Mouse (Mus musculus): ENCODE results near the gene Tmem198. TPM values are rescaled to one million over a fixed set of nuclear protein-coding genes. Genes with fewer than 3 reads are reported as not detected.

The Tmem198 gene
- polyA plus RNA-seq, 1 experiment: not detected

- no peaks in the 10 kb centered on the region for H3K4me1 ChIP-seq (ENCODE audit: control insufficient read depth, insufficient read depth, insufficient read length, low read length)
- no peak overlapping the region for H3K27ac ChIP-seq (replicated peaks; ENCODE audit: low read depth, low read length)
- H3K4me3 ChIP-seq (ENCODE audit: insufficient read depth, low read depth, low read length): no peak overlapping the region
Observed at GRCm38 (mm10) chr1:75467215-75467927, 12.0 kb upstream of the Tmem198 start.

- Histone ChIP-seq H3K27ac (replicated peaks; ENCODE audit: low read depth, low read length) (no peak overlapping the region), H3K4me3 (ENCODE audit: insufficient read depth, low read depth, low read length) (no peak overlapping the region), H3K4me1 (ENCODE audit: control insufficient read depth, insufficient read depth, insufficient read length, low read length) (no peaks in the 10 kb centered on the region)
Observed at GRCm38 (mm10) chr1:75469287-75469825, 10.0 kb upstream of the Tmem198 start.

DNA sequence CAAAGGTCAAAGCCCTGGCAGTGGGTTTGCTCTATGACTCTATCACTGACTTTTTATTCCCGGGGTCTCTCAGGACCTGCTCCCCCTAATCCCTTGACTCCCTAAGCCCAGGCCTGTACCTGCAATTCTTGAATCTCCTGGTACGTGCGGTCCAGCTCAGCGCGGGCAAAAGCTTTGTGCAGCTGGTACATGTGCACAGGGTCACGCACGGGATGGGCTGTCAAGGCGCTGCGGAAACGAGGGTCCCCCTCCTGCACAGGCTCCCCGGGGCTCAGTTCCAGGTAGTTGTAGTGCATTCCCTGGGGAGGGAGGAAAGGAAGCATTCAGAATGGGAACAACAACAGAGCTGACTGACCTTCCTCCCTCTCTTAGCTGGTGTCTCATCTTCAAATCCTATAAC lies 2.9 kb upstream of the Tmem198 start:
- no peaks in the 10 kb centered on the region; the same call in 1 of the 2 replicates for H3K4me1 ChIP-seq (ENCODE audit: control insufficient read depth, insufficient read depth, insufficient read length, low read length)
- H3K27ac ChIP-seq (replicated peaks; ENCODE audit: low read depth, low read length): no peak overlapping the region
- H3K4me3 ChIP-seq (ENCODE audit: insufficient read depth, low read depth, low read length): no peak overlapping the region

- no peaks in the 10 kb centered on the region; the same call in 1 of the 2 replicates for H3K4me1 ChIP-seq (ENCODE audit: control insufficient read depth, insufficient read depth, insufficient read length, low read length)
- no peak overlapping the region for H3K4me3 ChIP-seq (ENCODE audit: insufficient read depth, low read depth, low read length)
- H3K27ac ChIP-seq (replicated peaks; ENCODE audit: low read depth, low read length): no peak overlapping the region
Observed at GRCm38 (mm10) chr1:75477264-75477965, 1.9 kb upstream of the Tmem198 start.

GRCm38 (mm10) chr1:75477966-75478290 lies 1.4 kb upstream of the Tmem198 start:
- Histone ChIP-seq H3K4me1 (ENCODE audit: control insufficient read depth, insufficient read depth, insufficient read length, low read length) (no peaks in the 10 kb centered on the region; the same call in 1 of the 2 replicates), H3K27ac (replicated peaks; ENCODE audit: low read depth, low read length) (no peak overlapping the region), H3K4me3 (ENCODE audit: insufficient read depth, low read depth, low read length) (no peak overlapping the region)

GRCm38 (mm10) chr1:75478497-75478896 lies 835 bp upstream of the Tmem198 start:
- H3K4me3 ChIP-seq (ENCODE audit: insufficient read depth, low read depth, low read length): peak overlapping the region; percentile 67
- no peaks in the 10 kb centered on the region; the same call in 1 of the 2 replicates for H3K4me1 ChIP-seq (ENCODE audit: control insufficient read depth, insufficient read depth, insufficient read length, low read length)
- H3K27ac ChIP-seq (replicated peaks; ENCODE audit: low read depth, low read length): no peak overlapping the region

GRCm38 (mm10) chr1:75479635-75479989 lies 280 bp downstream of the Tmem198 start:
- Histone ChIP-seq H3K27ac (replicated peaks; ENCODE audit: low read depth, low read length) (no peak overlapping the region), H3K4me3 (ENCODE audit: insufficient read depth, low read depth, low read length) (peak overlapping the region; percentile 67), H3K4me1 (ENCODE audit: control insufficient read depth, insufficient read depth, insufficient read length, low read length) (no peaks in the 10 kb centered on the region; the same call in 1 of the 2 replicates)

DNA sequence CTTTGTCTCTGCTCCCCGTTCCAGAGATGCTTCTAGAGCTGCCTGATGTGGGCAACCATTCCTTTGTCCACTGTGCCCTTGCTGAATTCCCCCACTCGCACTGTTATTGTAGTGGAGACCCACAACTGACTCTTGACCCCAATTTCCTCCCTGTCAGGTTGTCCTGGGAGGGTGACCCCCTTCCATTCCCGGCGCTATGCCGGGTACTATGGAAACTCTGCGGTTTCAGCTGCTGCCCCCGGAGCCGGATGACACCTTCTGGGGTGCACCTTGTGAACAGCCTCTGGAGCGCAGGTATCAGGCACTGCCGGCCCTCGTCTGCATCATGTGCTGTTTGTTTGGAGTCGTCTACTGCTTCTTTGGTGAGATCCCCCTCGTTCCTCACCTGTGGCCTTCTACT lies 704 bp downstream of the Tmem198 start:
- Histone ChIP-seq H3K4me1 (ENCODE audit: control insufficient read depth, insufficient read depth, insufficient read length, low read length) (no peaks in the 10 kb centered on the region; the same call in 1 of the 2 replicates), H3K4me3 (ENCODE audit: insufficient read depth, low read depth, low read length) (no peak overlapping the region), H3K27ac (replicated peaks; ENCODE audit: low read depth, low read length) (no peak overlapping the region)

GRCm38 (mm10) chr1:75480735-75481134 lies 1.4 kb downstream of the Tmem198 start:
- H3K4me3 ChIP-seq (ENCODE audit: insufficient read depth, low read depth, low read length): no peak overlapping the region
- no peak overlapping the region for H3K27ac ChIP-seq (replicated peaks; ENCODE audit: low read depth, low read length)
- H3K4me1 ChIP-seq (ENCODE audit: control insufficient read depth, insufficient read depth, insufficient read length, low read length): no peaks in the 10 kb centered on the region; the same call in 1 of the 2 replicates

- no peak overlapping the region for H3K27ac ChIP-seq (replicated peaks; ENCODE audit: low read depth, low read length)
- no peak overlapping the region for H3K4me3 ChIP-seq (ENCODE audit: insufficient read depth, low read depth, low read length)
- H3K4me1 ChIP-seq (ENCODE audit: control insufficient read depth, insufficient read depth, insufficient read length, low read length): no peaks in the 10 kb centered on the region
Observed at GRCm38 (mm10) chr1:75486561-75486960, 7.2 kb downstream of the Tmem198 start.

DNA sequence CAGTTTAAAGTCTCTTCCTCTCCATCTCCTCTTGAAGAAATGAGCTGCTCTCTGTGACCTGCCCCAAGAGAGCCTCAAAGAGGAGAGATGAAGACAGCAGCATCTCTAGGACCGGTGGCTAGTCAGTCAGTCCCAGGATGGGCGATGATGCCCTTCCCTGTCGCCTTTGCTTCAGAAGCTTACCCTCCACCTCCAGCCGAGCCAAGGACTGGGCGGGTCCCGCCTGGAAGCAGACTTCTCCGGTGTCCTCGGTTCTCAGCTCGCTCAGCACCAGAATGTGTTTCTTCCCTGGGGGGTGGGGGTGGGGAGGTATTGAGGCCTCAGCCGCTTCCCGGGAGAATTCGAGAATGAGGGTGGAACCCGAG lies 7.7 kb downstream of the Tmem198 start:
- Histone ChIP-seq H3K4me1 (ENCODE audit: control insufficient read depth, insufficient read depth, insufficient read length, low read length) (no peaks in the 10 kb centered on the region), H3K27ac (replicated peaks; ENCODE audit: low read depth, low read length) (no peak overlapping the region), H3K4me3 (ENCODE audit: insufficient read depth, low read depth, low read length) (peak overlapping the region; percentile 60)

GRCm38 (mm10) chr1:75487405-75488161 lies 8.3 kb downstream of the Tmem198 start:
- Histone ChIP-seq H3K4me1 (ENCODE audit: control insufficient read depth, insufficient read depth, insufficient read length, low read length) (no peaks in the 10 kb centered on the region), H3K27ac (replicated peaks; ENCODE audit: low read depth, low read length) (no peak overlapping the region), H3K4me3 (ENCODE audit: insufficient read depth, low read depth, low read length) (peak overlapping the region; percentile 60)

GRCm38 (mm10) chr1:75490785-75491551 lies 11.6 kb downstream of the Tmem198 start:
- Histone ChIP-seq H3K27ac (replicated peaks; ENCODE audit: low read depth, low read length) (no peak overlapping the region), H3K4me1 (ENCODE audit: control insufficient read depth, insufficient read depth, insufficient read length, low read length) (no peaks in the 10 kb centered on the region), H3K4me3 (ENCODE audit: insufficient read depth, low read depth, low read length) (no peak overlapping the region)

GRCm38 (mm10) chr1:75492579-75493170 lies 13.3 kb downstream of the Tmem198 start:
- no peak overlapping the region for H3K27ac ChIP-seq (replicated peaks; ENCODE audit: low read depth, low read length)
- no peak overlapping the region for H3K4me3 ChIP-seq (ENCODE audit: insufficient read depth, low read depth, low read length)
- H3K4me1 ChIP-seq (ENCODE audit: control insufficient read depth, insufficient read depth, insufficient read length, low read length): no peaks in the 10 kb centered on the region
